Mouse (Mus musculus) MEL-GATA-1-ER (cell line): ENCODE measurements around the gene Ldha.
"Not testable (repeated sequence)": the region's sequence is repeated elsewhere in the genome, so short reads cannot be mapped to it uniquely, and the experiment has no call there.

Experiments used
- DNase-seq: peaks from one replicate; pipeline ENCODE4 v3.0.0-alpha.2; 2012; ENCODE audit warnings: low read depth; ENCODE audit errors: extremely low read depth

Gene Ldha

GRCm38 (mm10) chr7:46879851-46880250, 38.6 kb downstream of the Ldha start:
- no peak for DNase-seq

GRCm38 (mm10) chr7:46880992-46881391, 39.7 kb downstream of the Ldha start:
- DNase-seq, result peak; percentile 47

- DNase-seq, result not testable (repeated sequence)
Measured at GRCm38 (mm10) chr7:46881941-46882340, 40.7 kb downstream of the Ldha start.

GRCm38 (mm10) chr7:46883304-46883703, 42.0 kb downstream of the Ldha start:
- peak; percentile 82 for DNase-seq

- DNase-seq, result no peak
Measured at GRCm38 (mm10) chr7:46895511-46895910, 54.2 kb downstream of the Ldha start.

GRCm38 (mm10) chr7:46899343-46899742, 58.1 kb downstream of the Ldha start:
- DNase-seq, result no peak
